Mouse (Mus musculus): Measurements from ENCODE around the gene Tomm6.
"Not testable (repeated sequence)": the region's sequence is repeated elsewhere in the genome, so short reads cannot be mapped to it uniquely, and the experiment has no call there.

Gene Tomm6

GRCm38 (mm10) chr17:47694503-47695336 lies 6.5 kb upstream of the Tomm6 start, which contains the start of gene Prickle4:
Prickle4 (minus strand) TSS chr17:47694736.
- peak; percentile 98 for DNase-seq

GRCm38 (mm10) chr17:47694442-47694502 lies 6.1 kb upstream of the Tomm6 start, which contains the start of gene Gm21981:
Gm21981 (minus strand) TSS chr17:47694455.
- DNase-seq, result no peak

- no peak for DNase-seq
Measured at GRCm38 (mm10) chr17:47693671-47694441, 5.7 kb upstream of the Tomm6 start.

- DNase-seq, result no peak
Measured at GRCm38 (mm10) chr17:47691650-47692049, 3.5 kb upstream of the Tomm6 start.

GRCm38 (mm10) chr17:47689894-47690293 lies 1.7 kb upstream of the Tomm6 start:
- no peak for DNase-seq

- DNase-seq, result peak; percentile 87
Measured at GRCm38 (mm10) chr17:47688608-47689575, 706 bp upstream of the Tomm6 start, which contains the start of gene Frs3. Frs3 (plus strand) TSS chr17:47689030.

GRCm38 (mm10) chr17:47687409-47688343 lies 510 bp downstream of the Tomm6 start:
- DNase-seq, result peak; percentile 99

GRCm38 (mm10) chr17:47682836-47683235 lies 5.3 kb downstream of the Tomm6 start:
- no peak for DNase-seq

- no peak for DNase-seq
Measured at GRCm38 (mm10) chr17:47678702-47679101, 9.5 kb downstream of the Tomm6 start.

- no peak for DNase-seq
Measured at GRCm38 (mm10) chr17:47678238-47678637, 9.9 kb downstream of the Tomm6 start.

GRCm38 (mm10) chr17:47676581-47676980 lies 11.6 kb downstream of the Tomm6 start:
- peak; percentile 78 for DNase-seq

- peak; percentile 90 for DNase-seq
Measured at GRCm38 (mm10) chr17:47672311-47673111, 15.7 kb downstream of the Tomm6 start.

GRCm38 (mm10) chr17:47671988-47672310 lies 16.2 kb downstream of the Tomm6 start:
- DNase-seq, result no peak

- no peak for DNase-seq
Measured at GRCm38 (mm10) chr17:47669166-47669565, 19.0 kb downstream of the Tomm6 start.

- no peak for DNase-seq
Measured at GRCm38 (mm10) chr17:47664474-47664873, 23.7 kb downstream of the Tomm6 start.

GRCm38 (mm10) chr17:47663009-47663713 lies 25.0 kb downstream of the Tomm6 start:
- peak; percentile 60 for DNase-seq

- no peak for DNase-seq
Measured at GRCm38 (mm10) chr17:47658741-47659243, 29.4 kb downstream of the Tomm6 start.

- no peak for DNase-seq
Measured at GRCm38 (mm10) chr17:47657901-47658300, 30.3 kb downstream of the Tomm6 start.

- no peak for DNase-seq
Measured at GRCm38 (mm10) chr17:47655697-47656096, 32.5 kb downstream of the Tomm6 start.

GRCm38 (mm10) chr17:47654346-47654745 lies 33.8 kb downstream of the Tomm6 start:
- not testable (repeated sequence) for DNase-seq

Measured in embryo, embryonic 11 days (tissue).